Mouse (Mus musculus): Measurements from ENCODE around the gene Gm21970.

DNA sequence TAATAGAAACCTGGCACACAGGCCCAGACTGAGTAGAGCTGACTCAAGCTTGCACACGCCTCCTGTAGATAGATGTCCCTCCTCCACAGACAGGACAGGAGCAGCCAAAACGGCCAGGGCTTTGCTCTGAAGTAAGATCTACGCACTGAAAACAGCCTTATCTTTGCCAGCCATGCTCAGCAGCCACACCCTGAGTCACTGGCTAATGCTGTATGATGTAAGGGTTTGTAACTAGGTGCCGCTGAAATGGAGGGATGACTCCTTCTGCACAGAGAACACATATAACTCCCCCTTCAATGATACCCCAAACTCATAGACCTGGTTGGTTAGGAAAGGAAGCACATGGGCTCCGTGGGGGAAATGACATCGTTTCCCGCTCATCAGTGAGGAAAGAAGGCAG lies 38.8 kb upstream of the Gm21970 start:
- TF ChIP-seq GATA1 (IDR thresholded peaks at IDR 0.05; ENCODE audit: borderline replicate concordance, low read length): no peak
- no peak for TF ChIP-seq FLI1 (IDR thresholded peaks at IDR 0.05; ENCODE audit: low read length)

All from megakaryocyte, embryonic 14.5 days (primary cell).